Mouse (Mus musculus) lung, postnatal 14 days (tissue): ENCODE results near the gene Trafd1.
"Not testable (repeated sequence)": the region's sequence is repeated elsewhere in the genome, so short reads cannot be mapped to it uniquely, and the experiment has no call there.

Experiments used
- DNase-seq: peaks from one replicate; pipeline ENCODE4 v3.0.0; 2021

Trafd1 gene

GRCm38 (mm10) chr5:121383857-121384756, 1.3 kb downstream of the Trafd1 start:
- no peak for DNase-seq

- DNase-seq = no peak
Measured at GRCm38 (mm10) chr5:121380692-121381091, 4.7 kb downstream of the Trafd1 start.

- DNase-seq = no peak
Measured at GRCm38 (mm10) chr5:121378678-121379256, 6.7 kb downstream of the Trafd1 start.

- DNase-seq = peak; percentile 62
Measured at GRCm38 (mm10) chr5:121376972-121377371, 8.5 kb downstream of the Trafd1 start.

- DNase-seq = no peak
Measured at GRCm38 (mm10) chr5:121374790-121375189, 10.6 kb downstream of the Trafd1 start.

- no peak for DNase-seq
Measured at GRCm38 (mm10) chr5:121371712-121372111, 13.7 kb downstream of the Trafd1 start.

GRCm38 (mm10) chr5:121367255-121367654, 18.2 kb downstream of the Trafd1 start:
- DNase-seq = no peak

- peak; percentile 39 for DNase-seq
Measured at GRCm38 (mm10) chr5:121366449-121367225, 18.8 kb downstream of the Trafd1 start.

- DNase-seq = no peak
Measured at GRCm38 (mm10) chr5:121363441-121363840, 22.0 kb downstream of the Trafd1 start.

- DNase-seq = peak; percentile 35
Measured at GRCm38 (mm10) chr5:121361696-121362095, 23.7 kb downstream of the Trafd1 start.

- DNase-seq = no peak
Measured at GRCm38 (mm10) chr5:121359229-121359628, 26.2 kb downstream of the Trafd1 start.

GRCm38 (mm10) chr5:121343997-121344396, 41.4 kb downstream of the Trafd1 start:
- DNase-seq = no peak

- DNase-seq = no peak
Measured at GRCm38 (mm10) chr5:121342490-121342889, 42.9 kb downstream of the Trafd1 start.

- DNase-seq = no peak
Measured at GRCm38 (mm10) chr5:121340965-121341473, 44.4 kb downstream of the Trafd1 start.

- peak; percentile 48 for DNase-seq
Measured at GRCm38 (mm10) chr5:121339507-121340230, 45.8 kb downstream of the Trafd1 start.

GRCm38 (mm10) chr5:121336776-121337175, 48.7 kb downstream of the Trafd1 start:
- no peak for DNase-seq

GRCm38 (mm10) chr5:121336009-121336408, 49.4 kb downstream of the Trafd1 start:
- no peak for DNase-seq

GRCm38 (mm10) chr5:121335426-121335825, 50.0 kb downstream of the Trafd1 start:
- no peak for DNase-seq

GRCm38 (mm10) chr5:121334454-121334853, 51.0 kb downstream of the Trafd1 start:
- DNase-seq = no peak

- DNase-seq = no peak
Measured at GRCm38 (mm10) chr5:121333976-121334375, 51.5 kb downstream of the Trafd1 start.

GRCm38 (mm10) chr5:121331731-121332130, 53.7 kb downstream of the Trafd1 start:
- DNase-seq = no peak

- DNase-seq = not testable (repeated sequence)
Measured at GRCm38 (mm10) chr5:121330154-121330816, 55.1 kb downstream of the Trafd1 start.
